Mouse (Mus musculus) kidney, postnatal 25 days (tissue): ENCODE measurements around the gene Rap1gds1.
A peak's percentile ranks its signal among the peaks of the same experiment; 100 is the strongest.

ENCODE experiments used
- DNase-seq, 2 experiments: peaks; one replicate each; pipeline ENCODE4 v3.0.0; 2021; ENCODE audit warnings: mixed read lengths in 2 of 2

Rap1gds1 gene

DNA sequence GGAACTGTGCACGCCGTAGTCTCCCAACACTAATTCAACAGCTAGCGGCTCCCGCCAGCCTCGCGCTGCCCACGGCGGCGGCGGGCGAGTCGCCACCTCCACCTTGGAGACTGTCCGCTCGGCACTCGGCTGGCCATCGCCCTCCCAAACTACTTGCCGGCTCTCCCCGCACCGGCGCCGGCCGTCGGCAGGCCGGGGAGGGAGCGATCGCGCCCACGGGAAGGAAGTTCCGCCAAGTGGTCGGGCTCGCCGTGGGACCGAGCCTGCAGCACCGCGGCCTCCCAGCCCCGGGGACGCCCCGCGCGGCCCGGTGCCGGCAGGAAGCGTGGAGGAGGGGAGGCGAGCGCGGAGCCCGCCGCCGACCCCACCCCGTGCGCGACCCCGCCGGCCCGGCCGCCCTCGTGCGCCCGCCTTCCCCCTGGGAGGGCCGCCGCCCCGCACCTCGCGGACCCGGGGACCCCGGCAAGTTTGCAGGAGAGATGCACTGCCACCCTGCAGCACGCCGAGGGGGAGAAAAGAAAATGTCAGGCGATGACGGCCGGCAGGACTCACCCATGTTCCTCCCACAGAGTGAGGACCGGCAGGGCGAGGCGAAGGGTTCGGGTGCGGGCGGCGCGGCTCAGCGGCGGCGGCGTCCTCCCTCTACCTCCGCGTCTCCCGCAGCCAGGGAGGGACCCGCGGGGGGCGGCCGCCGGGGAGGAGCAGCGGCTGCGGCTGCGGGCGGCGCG, at the start of gene Rap1gds1:
TSS of gene Rap1gds1 (minus strand) at position 718 of the 728 bp plus-strand sequence.
- DNase-seq = peak; percentile 47 to 76

DNA sequence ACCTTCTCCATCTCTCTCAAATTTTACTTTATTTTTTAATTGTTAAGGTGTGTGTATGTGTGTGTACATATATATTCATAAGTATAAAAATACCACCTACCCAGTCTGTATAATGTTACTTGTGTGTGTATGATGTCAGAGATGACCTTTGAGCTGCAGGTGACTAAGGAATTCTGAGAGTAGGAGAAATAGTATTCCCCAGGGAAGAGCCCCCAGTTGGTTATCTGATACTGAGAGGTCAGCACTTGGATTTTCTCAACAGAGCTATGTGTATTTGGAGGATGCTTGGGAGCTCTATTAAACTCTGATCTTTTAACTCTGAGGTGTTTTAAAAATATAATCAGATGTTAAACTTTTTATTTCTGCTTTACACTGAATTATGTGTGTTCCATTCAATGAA, 43.4 kb upstream of the Rap1gds1 start:
- no peak for DNase-seq

DNA sequence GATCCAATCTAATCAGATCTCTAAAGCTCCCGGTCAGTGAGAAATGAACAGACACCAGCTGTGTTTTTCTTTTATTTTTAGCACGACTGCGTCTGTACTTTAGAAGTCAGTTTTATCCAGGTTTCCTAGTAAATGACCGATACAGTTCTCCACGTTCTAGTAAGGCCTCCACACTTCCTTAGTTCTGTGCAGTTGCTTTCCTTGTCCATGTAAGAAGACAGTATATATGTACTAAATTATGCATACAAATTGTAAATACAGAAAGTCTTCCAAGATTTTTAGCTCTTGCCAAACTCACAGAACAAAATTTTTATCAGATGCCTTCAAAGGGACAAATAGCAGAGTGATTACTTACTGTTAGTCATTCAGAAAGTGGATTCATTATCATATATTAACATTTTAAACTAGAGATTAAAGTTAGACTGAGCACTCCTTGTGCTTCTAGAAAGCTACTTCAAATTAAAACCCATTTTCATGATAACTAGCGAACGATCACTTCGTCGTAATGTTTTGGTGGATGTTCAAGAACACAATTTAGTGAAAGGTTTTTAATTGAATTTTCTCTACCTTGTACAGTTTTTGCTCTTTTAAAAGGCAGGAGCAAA, 41.8 kb upstream of the Rap1gds1 start:
- DNase-seq = no peak

DNA sequence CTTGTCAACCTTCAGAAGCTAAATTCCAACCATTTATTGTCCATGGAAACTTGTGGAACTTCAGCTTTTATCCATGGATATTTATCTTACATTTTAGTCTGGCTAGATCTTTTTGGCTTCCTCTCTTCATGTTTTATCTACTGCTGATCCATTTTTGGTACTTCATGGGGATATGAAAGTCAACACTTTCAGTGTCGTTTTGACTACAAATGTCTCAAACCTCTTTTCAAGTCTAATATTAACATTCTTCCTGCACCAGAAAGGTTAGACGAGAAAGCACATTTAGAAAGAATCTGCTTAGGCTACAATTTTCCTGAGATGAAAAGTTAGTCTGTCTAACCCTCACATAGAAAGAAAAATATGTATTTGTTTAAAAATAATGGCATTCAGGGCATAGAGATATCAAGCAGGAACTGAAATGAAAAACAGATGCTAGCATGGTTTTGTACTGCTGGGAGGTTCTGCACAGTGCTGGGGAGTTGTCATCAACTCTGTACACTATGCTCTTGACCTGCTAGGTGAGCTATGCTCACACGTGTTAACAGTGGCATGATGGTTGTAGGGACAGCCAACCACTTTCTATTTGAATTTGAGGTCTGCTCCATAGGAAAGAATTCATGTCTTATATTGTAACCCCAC, 37.5 kb upstream of the Rap1gds1 start:
- no peak for DNase-seq

DNA sequence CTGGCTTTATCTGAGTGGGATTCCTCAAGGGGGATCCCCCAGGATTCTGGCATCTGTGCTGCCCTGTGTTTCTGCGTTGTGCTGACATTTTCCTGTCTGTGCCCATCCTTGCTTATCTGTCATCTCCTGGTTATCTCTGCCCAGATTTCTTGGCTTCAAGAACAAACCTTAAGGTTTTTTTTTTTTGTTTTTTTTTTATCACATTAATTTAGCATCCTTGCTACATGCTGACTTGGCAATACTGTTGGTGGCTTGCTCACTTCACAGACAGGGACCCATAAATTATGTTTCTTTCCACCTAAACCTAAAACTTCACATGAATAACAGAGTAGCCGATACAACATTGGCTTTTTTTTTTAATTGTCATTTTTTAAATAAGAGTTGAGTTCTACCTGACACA, 36.9 kb upstream of the Rap1gds1 start:
- DNase-seq = no peak

DNA sequence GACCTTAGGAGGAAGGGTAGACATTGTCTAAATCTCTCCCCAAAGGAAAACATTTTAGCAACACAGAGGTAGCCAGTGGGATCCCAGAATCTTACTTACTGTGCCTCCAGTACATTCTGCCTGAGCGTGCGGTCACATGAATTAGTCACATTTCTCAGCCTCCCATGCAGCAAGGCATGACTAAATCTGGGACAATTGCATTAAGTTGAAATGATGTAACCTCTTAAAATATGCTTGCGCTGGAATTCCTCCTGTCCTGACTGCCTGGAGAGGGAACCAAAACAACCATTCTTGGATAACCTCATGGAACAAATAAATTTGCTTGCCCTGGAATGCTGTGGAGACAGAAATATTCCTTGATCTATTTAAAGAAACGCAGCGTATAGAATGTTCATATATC, 33.2 kb upstream of the Rap1gds1 start:
- no peak for DNase-seq

DNA sequence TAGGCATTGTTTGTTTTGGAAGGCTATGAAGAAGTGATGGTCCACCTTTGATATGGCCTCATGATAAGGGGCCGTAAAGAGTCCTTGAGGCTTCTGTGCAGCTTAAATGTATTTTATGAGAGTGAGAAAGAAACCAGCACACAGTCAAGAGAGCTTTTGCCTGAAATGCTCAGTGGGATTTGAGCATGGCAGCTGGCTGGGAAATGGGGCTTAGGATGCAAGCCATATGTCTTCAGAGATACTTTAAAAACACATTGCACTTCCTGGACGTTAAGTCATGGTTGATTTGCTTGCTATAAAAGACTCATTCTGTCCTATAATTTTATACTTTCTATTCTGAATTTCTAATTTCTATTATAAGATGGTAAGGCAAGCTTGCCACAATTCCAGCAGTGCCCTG, 28.9 kb upstream of the Rap1gds1 start:
- DNase-seq = no peak

DNA sequence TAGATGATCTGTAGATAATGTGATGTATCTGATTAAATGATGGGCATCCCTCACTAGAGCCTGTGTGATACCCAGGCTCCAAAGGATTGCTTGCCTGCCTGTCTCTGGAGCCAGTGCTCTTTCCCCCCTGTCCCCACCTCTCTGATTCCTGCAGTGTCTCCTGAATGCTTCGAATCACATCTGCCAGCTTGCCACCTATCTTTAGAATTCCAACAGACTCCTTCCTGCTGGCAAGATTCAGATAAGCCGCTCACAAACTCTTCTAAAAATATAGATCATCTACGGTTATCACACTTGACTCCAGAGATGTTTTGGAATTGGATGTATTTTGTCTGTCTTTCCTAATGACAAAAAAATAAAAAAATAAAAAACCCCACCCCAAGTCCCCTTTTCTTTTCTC, 28.3 kb upstream of the Rap1gds1 start:
- DNase-seq = no peak

DNA sequence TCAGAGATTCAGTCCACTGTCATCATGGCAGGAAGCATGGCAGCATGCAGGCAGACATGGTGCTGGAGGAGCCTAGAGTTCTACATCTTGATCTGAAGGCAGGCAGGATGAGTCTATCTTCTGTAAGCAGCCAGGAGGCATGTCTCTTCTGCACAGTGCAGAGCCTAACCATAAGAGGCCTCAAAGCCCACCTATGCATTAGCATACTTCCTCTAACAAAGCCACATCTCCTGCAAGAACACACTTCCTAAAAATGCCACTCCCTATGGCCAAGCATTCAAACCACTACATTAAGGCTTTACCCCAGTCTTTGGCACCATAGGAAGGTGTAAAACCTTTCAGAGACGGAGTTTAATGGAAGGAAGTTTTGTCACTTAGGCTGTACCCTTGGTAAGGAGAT, 26.9 kb upstream of the Rap1gds1 start:
- DNase-seq = no peak

DNA sequence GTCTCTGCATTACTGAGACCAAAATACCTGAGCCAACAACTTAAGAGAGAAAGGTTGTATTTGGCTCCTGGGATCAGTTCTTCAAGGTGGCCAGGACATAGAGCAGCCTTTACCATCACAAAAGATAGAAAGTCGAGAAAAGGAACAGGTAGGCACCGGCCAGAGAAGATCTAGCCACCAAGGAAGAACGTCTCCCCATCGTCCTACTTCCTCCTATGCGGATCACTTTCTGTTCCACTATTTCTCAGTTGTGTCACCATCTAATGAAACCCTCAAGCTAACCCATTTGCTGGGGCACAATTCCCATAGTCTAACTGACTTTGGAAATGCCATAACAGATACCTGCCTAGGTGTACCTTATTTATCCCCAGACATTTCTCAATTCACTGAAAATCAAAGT, 24.3 kb upstream of the Rap1gds1 start:
- DNase-seq = no peak

DNA sequence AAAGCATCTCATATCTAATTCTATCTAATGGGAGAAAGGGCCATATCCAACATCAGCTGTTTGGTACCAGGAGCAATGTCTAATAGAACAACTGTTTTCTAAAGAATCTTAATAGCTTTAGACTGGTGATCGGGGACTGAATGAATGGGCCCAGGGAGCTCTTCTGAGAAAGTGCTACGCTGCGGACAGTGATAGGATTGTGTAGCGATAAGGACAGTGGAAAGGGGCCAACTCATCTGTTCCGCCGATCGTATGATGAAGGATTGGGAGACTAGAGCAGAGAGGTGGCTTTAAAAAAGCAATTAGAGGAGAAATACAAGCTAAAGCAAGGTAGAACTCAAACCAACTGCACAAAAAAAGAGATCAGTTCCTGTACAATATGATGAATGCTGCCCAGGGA, 20.9 kb upstream of the Rap1gds1 start:
- no peak for DNase-seq

DNA sequence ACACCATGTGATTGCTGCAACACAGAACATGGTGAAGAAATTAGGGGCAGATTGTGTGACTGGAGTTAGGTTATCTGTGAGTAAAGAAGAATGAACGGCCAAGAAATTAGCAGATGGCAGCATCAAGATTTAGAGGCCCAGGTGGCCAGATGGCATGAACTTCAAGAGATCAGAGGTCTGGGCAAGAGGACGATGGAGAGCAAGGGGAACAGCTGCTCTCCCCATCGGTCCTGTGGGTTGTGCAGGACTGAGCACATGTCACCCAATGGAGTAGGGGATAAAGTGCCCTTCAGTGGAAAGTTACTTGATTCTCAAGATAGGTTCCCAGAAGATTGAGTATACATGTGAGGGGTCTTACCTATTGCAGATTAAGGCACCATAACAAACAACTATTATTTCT, 13.5 kb upstream of the Rap1gds1 start:
- no peak for DNase-seq

DNA sequence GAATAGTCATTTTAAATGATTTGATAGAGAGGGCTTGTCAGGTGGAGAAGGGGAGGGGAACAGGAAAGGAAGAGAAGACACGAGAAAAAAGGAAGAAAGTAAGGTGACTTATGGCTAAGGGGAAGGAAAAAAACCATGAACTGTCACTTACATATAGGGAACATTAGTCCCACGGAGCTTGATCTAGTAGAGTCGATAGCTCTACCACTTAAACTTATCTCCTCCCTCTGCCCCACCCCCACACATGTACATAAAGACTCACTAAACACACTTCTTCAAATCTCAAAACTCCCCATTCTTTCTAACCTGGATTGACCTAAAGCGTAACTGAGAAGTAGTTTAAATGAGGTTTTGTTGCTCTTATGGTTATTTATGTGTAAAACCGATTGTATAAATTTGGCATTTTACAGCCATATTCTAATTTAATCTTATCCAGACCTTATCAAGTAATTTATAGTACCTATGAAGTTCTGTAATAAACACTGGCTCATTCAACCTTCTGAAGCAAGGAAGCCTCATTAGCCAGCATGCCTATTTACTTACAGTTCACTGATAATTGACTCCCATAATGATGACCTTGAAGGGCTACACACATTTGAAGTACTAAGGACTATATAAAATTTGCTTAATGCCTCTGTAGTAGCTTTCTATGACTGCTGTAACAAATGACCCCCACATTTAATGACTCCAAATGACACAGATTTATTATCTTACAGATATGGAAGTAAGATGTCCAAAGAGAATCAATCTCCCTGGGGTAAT, 9.0 kb upstream of the Rap1gds1 start:
- no peak for DNase-seq

DNA sequence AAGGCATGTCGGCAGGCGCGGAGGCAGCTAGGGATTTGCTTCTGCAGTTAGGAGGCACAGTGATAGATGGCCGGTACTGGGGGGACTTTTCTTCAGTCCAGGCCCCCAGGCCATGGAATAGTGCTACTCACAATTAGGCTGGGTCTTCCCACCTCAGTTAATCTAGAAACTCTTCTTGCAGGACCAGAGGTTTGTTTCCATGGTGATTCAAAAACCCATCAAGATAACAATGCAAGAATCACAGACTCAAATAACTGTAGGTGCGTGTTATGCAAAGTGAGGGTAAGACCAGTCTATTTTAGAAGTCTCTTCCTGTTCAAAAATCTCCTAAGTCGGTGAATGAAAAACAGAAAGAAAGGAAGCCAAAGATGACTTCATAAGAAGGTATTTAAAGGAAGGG, 4.8 kb upstream of the Rap1gds1 start:
- DNase-seq = no peak

DNA sequence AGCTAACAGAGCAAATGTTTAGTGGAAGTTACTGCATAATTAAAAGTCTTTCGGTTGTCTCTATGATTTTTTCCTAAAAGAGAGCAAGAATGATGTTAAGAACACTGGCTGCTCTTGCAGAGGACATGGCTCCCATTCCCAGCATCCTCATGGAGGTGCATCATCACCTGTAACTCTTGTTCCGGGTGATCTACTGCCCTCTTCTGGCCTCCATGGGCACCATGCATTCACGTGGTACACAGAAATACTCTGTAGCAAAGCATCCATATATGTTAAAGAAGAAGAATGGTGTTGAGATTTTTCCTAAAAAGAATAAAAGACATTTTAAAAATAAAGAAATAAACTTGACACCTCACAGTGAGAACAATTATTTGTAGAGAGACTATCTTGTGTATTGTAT, 3.0 kb upstream of the Rap1gds1 start:
- no peak for DNase-seq

DNA sequence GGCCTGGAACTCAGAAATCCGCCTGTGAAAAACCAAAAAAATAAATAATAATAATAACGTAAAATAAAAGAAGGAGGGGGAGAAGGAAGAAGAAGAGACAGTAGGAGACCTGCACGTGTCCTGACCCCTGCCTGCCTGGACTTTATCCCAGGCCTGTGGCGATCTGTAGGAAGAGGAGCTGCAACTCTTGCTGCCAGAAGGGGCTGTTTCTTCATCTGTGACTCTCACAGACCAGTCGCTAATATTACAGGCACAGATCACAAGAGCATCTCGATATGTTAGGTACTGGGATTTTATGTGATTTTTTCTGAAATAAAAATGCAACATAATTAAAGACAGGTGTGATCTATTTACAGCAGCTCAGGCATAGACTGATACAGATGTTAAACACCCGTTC, 1.1 kb upstream of the Rap1gds1 start:
- peak; percentile 13 to 44 for DNase-seq

DNA sequence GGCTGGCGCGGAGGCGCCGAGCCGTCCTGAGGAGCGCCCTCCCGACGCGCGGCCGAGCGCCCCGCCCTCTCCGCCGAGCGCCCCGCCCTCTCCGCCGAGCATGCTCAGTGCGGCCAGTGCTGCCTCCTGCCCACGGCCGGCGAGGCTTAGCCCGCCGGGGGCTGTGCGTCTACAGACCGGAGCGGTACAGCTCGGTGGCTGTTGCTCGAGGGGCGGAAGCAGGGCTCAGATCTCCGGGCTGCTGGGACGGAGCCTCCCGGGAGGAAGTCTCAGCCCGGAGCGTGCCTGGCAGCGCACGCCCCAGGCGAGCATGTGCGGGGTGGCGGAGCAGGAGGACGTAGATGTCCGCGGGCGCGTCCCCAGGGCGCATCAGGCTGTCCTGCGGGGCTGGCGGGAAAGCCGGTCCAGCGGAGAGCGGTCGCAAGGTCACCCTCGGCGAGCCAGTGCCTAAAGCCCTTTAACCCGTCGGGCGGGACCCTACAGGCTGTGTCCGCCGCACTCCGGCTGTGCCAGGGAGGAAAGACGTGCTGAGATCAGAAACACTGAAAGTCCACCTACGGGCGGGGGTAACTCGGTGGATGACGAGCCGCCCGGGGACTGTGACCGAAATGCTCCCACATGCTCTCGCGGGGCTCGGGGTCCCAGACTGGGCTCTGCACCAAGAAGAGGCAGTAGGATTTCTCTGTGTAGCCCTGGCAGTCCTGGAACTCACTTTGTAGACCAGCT, 495 bp upstream of the Rap1gds1 start:
- peak; percentile 87 to 94 for DNase-seq

DNA sequence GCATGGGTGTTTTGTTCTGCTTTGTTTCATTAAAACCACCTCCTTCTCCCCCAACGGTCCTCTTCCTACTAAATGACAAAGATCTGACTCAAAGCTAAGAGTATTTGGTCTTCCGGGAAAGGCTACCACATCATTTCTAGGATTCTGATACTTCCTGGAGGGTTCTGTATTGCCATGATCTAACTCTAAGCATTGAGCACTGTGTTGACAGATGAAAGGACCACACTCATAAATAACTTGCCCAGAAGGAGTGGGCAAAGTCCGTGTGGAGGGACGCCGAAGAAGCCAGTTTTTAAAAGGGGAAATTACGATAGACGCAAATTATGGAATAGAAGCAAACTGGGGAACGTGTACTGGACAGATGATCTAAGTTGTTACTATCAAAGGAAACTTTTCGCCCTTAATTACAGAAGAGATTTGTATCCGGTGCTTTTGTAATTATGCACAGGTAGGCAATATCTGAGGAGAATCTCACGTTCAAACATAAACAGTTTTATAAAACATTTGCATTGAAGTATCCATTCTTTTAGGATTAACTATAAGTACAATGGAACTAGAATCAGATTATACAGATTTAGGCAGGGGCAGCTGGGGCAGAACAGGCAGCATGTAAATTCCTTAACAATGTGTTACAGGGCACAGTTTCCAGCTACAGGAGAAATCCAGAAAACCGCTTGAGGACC, 1.1 kb downstream of the Rap1gds1 start:
- no peak for DNase-seq

DNA sequence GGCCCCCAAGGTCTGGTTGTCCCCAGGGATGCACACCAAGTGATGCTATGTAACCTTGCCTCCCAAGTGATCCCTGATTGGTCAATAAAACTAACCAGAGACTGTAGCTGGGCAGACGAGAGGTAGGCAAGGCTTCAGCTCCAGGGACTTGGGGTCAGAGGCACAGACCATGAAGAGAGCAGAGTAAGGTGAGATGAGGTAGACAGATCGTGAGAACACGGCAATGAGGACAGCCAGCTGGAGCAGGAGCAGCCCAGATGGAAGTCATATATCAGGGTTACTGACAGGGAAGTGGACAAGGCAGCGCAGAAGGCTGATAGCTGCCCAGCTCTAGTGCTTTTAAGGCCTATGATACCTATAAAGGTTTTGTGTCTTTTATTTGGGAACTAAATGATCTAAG, 5.5 kb downstream of the Rap1gds1 start:
- DNase-seq = no peak

DNA sequence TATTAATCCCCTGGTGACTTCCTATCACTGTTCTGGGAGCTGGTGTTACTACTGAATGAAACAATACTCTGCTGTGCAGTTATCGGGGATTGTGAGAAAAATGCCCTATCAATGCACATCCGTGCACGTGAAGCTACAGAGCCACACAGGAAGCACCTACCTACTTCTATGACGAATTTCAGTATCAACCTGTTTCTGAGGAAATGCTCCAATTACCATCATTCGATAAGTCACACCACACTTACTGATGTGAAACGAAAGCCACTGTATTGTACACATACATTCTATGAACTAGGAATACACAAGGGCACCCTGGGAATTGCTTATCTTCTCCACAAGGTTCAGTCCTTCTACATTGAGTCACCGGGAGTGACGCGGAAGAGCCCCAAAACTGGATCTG, 10.9 kb downstream of the Rap1gds1 start:
- DNase-seq = no peak

DNA sequence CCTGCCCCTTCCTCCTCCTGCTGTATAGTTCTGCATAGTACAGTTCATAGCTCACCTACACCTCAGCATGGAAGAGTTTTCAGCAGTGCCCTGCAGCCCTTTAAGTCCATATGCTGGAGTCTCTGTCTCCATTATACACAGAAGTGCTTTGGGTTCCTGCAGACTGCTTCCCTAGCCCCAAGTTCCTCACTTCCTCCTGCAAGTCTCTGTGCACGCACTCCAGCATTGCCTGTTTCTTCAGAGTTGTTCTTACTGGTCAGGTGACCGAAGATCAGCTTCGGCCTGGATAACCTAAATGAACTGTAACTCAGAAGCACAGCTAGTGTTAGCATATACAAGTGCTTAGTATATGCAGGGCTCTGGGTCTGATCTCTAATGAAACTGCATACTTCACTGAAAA, 12.9 kb downstream of the Rap1gds1 start:
- DNase-seq = no peak
